Mouse (Mus musculus) hindbrain, embryonic 12.5 days (tissue): ENCODE results near the gene Cd48. TPM values are rescaled to one million over a fixed set of nuclear protein-coding genes. Genes with fewer than 3 reads are reported as not detected.
"Not testable (repeated sequence)": the region's sequence is repeated elsewhere in the genome, so short reads cannot be mapped to it uniquely, and the experiment has no call there.

Experiments
- ATAC-seq: fragments of 200-750 bp; cut with Nextera tagmentation; 2 replicates; pipeline ENCODE4 v1.8.0; 2017; ENCODE audit warnings: moderate TSS enrichment; ENCODE audit not compliant: low FRiP score
- H3K27ac ChIP-seq: fragments of 300-500 bp; sonication (generic); 2 replicates; pipeline ENCODE4 v1.5.1; 2016; ENCODE audit warnings: mild to moderate bottlenecking
- H3K27me3 ChIP-seq: fragments of 300-500 bp; sonication (generic); 2 replicates; pipeline ENCODE4 v1.6.1; 2016; ENCODE audit warnings: mild to moderate bottlenecking
- H3K36me3 ChIP-seq: fragments of 300-500 bp; sonication (generic); 2 replicates; pipeline ENCODE4 v1.6.1; 2016; ENCODE audit warnings: mild to moderate bottlenecking
- H3K4me1 ChIP-seq: fragments of 300-500 bp; sonication (generic); 2 replicates; pipeline ENCODE4 v1.6.1; 2016
- H3K4me2 ChIP-seq: fragments of 300-500 bp; sonication (generic); replicated peaks from 2 replicates; pipeline ENCODE4 v1.6.1; 2016; ENCODE audit warnings: mild to moderate bottlenecking
- H3K4me3 ChIP-seq: fragments of 300-500 bp; sonication (generic); 2 replicates; pipeline ENCODE4 v1.5.1; 2016; ENCODE audit warnings: mild to moderate bottlenecking
- H3K9ac ChIP-seq: fragments of 300-500 bp; sonication (generic); 2 replicates; pipeline ENCODE4 v1.6.1; 2016; ENCODE audit warnings: mild to moderate bottlenecking, moderate library complexity
- H3K9me3 ChIP-seq: fragments of 300-500 bp; sonication (generic); replicated peaks from 2 replicates; pipeline ENCODE4 v1.6.1; 2016; ENCODE audit warnings: mild to moderate bottlenecking
- WGBS: fragments of 180-500 bp; shearing (Covaris S2); methylation state at CpG from one replicate; pipeline ENCODE4 v1.1.7; 2016; 5-methylcytosine and 5-hydroxymethylcytosine counted together
- polyA plus RNA-seq: library from polyadenylated mRNA; unstranded; fragments of >200 nt; fragmentation: Nextera tagmentation; extraction: Ambion mirVana; gene quantifications from 2 replicates; pipeline ENCODE4 v1.2.1, GENCODE M21; 2016

Cd48 gene
- polyA plus RNA-seq, 1 experiment from 2014 or later, result 0.48 TPM

DNA sequence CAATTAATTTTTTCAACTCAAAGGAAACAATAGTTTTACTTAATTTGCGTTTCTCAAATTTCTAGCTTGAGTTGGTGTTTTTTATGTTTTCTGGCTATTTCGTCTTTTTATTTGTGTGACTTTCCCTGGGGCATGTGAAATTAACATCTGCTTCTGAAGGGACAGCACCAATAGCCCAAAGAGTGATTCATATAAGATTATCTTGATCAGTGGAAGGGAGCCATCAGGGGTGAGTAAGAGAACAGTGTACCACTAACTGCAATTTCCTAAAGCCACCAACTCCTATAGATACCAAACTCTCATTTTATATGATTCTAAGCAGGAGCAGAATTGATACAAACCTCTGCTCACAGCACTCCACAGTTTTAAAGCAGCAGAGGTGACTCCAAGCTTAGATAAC lies 18.1 kb upstream of the Cd48 start:
- H3K4me2 ChIP-seq, result no peak overlapping the region
- 89% methylated on average over 2 of the region's 2 CpGs for WGBS
- no peak overlapping the region for H3K27ac ChIP-seq
- H3K27me3 ChIP-seq, result no peaks in the 10 kb centered on the region
- no peaks in the 10 kb centered on the region for H3K9me3 ChIP-seq
- no peak for ATAC-seq
- no peaks in the 10 kb centered on the region for H3K4me1 ChIP-seq
- no peak overlapping the region for H3K4me3 ChIP-seq
- H3K9ac ChIP-seq, result no peak overlapping the region
- no peaks in the 10 kb centered on the region for H3K36me3 ChIP-seq

DNA sequence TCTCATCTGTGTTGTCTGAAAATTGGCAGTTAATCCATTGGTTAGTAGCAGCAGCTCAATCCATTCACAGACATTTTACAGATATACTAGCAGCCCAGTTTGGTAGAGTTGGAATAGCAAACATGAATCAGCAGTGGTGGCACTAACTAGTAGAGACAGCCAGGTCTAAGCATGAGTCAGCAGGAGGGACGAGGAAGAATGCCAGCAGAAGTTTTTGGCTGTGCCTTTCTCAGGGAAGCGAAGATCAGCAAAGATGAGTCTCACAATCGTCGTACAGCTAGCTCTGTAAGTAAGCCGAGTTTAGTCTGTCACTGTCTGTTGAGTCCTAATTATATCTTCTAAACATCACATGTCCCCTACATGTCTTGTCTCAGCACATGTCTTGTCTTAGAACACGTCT lies 15.5 kb upstream of the Cd48 start:
- Histone ChIP-seq H3K36me3 (no peaks in the 10 kb centered on the region), H3K4me1 (no peaks in the 10 kb centered on the region), H3K9me3 (no peaks in the 10 kb centered on the region), H3K4me3 (no peak overlapping the region), H3K27me3 (no peaks in the 10 kb centered on the region), H3K4me2 (no peak overlapping the region), H3K27ac (no peak overlapping the region), H3K9ac (no peak overlapping the region)
- ATAC-seq, result no peak
- WGBS, result 90% methylated on average over 6 of the region's 6 CpGs

DNA sequence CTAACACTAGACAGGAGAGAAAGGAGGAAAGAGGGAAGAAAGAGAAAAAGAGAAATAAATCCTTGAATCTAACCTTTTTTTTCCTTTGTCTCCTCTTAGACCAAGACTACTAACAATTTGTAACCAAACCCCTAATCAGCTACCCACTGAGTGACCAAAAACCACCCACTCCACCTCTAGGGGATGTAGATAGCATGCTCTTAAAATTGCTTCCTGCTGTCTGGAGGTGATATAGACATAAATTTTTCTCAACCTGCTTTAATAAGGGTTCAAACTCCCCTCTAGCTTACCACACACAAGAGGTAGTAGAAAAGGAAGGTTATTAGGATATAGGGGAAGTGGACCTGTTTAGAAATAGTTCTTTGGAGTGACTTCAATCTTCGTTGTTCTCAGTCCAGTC lies 14.6 kb upstream of the Cd48 start:
- ATAC-seq, result no peak
- H3K4me1 ChIP-seq, result no peaks in the 10 kb centered on the region
- H3K4me2 ChIP-seq, result no peak overlapping the region
- H3K4me3 ChIP-seq, result no peak overlapping the region
- no peaks in the 10 kb centered on the region for H3K9me3 ChIP-seq
- H3K9ac ChIP-seq, result no peak overlapping the region
- no peak overlapping the region for H3K27ac ChIP-seq
- no peaks in the 10 kb centered on the region for H3K36me3 ChIP-seq
- 86% methylated on average over 1 of the region's 1 CpGs for WGBS
- H3K27me3 ChIP-seq, result no peaks in the 10 kb centered on the region

DNA sequence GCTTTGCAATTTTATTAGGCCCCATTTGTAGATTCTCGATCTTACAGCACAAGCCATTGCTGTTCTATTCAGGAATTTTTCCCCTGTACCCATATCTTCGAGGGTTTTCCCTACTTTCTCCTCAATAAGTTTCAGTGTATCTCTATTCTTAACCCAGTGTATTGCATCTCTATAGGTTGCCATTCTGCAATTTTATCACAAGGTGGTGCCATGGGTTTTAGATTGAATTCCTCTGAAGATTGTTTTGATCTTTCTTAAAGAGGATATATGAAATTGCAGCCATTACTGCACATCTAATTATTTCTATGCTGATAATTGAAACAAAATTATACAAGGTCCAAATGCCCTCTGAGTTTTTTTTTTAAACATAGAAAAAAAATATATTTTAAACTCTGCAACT lies 9.4 kb upstream of the Cd48 start:
- ATAC-seq, H3K9ac ChIP-seq, H3K27me3 ChIP-seq, H3K36me3 ChIP-seq, H3K4me1 ChIP-seq, H3K9me3 ChIP-seq, H3K27ac ChIP-seq, H3K4me3 ChIP-seq, H3K4me2 ChIP-seq: not testable (repeated sequence)
- 85% methylated on average over 2 of the region's 2 CpGs for WGBS

DNA sequence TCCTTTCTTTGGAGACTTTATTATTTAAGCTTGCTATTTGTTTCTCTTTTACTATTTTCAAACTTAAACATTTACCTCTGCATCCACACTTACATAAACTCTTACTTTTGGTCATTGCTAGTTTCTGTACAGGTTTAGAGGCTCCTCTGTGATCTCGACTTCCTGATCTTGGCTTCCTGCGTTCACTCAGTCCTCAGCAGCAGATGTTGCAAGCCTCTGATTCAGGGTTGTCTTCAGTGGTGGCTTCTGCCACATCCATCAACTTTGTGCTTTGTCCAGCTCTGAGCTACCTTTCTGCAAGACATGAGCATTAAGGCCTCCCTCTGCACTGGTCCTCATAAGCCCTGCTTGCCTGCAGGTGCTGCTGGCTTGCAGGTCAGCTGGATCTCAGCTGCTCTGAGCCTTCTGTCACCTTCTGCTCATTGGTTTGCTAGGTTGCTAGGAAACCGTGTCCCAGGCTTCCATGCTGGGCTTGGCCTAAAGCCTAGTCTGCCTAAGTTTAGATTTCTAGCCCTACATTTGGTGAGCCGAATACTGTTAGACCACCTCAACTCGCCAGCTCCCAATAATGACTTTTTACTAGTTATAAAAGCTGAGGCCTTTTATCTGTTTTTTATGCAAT lies 8.8 kb upstream of the Cd48 start:
- WGBS, result 72% methylated on average over 5 of the region's 5 CpGs
- no peaks in the 10 kb centered on the region for H3K9me3 ChIP-seq
- no peaks in the 10 kb centered on the region for H3K36me3 ChIP-seq
- no peak for ATAC-seq
- no peak overlapping the region for H3K9ac ChIP-seq
- no peaks in the 10 kb centered on the region for H3K27me3 ChIP-seq
- no peak overlapping the region for H3K4me3 ChIP-seq
- H3K27ac ChIP-seq, result no peak overlapping the region
- no peak overlapping the region for H3K4me2 ChIP-seq
- H3K4me1 ChIP-seq, result no peaks in the 10 kb centered on the region

DNA sequence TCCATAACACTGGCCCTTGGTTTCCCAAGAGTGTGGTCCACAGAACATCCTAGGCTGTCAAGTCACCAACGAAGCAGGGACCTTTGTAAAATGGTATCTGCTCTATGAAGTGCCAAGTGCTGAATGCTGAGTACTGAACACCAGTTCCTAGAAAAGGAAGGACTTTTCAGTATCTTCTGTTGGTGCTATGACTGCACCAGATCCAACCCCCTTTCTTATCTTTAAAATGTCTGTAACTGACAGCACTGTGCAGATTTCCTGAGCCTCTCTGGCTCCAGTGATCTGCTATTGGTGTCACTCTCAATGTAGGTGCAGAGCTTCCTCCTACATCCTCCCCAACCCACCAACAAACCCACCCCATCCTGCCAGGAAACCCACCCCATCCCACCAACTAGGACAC lies 7.3 kb upstream of the Cd48 start:
- H3K27me3 ChIP-seq, result no peaks in the 10 kb centered on the region
- H3K4me2 ChIP-seq, result no peak overlapping the region
- 71% methylated on average over 1 of the region's 1 CpGs for WGBS
- no peak overlapping the region for H3K27ac ChIP-seq
- no peaks in the 10 kb centered on the region for H3K36me3 ChIP-seq
- H3K9me3 ChIP-seq, result no peaks in the 10 kb centered on the region
- ATAC-seq, result no peak
- no peak overlapping the region for H3K9ac ChIP-seq
- no peaks in the 10 kb centered on the region for H3K4me1 ChIP-seq
- no peak overlapping the region for H3K4me3 ChIP-seq

DNA sequence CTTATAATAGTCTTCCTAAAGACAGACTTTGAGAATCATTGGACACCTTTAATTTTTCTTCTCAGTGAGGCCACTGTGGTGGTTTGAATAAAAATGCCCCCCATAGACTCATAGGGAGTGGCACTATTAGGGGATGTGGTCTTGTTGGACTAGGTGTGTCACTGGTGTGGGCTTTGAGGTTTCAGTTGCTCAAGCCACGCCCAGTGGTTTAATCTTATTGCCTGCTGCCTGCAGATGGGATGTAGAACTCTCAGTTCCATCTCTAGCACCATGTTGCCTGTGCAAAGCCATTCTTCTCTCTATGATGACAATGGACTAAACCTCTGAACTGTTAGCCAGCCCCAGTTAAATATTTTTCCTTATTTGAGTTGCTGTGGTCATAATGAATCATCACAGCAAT lies 4.1 kb upstream of the Cd48 start:
- H3K9me3 ChIP-seq, result no peaks in the 10 kb centered on the region
- WGBS, result 76% methylated on average over 1 of the region's 1 CpGs
- H3K27me3 ChIP-seq, result no peaks in the 10 kb centered on the region
- no peak overlapping the region for H3K27ac ChIP-seq
- H3K4me1 ChIP-seq, result no peaks in the 10 kb centered on the region
- H3K4me3 ChIP-seq, result no peak overlapping the region
- ATAC-seq, result no peak
- no peaks in the 10 kb centered on the region for H3K36me3 ChIP-seq
- no peak overlapping the region for H3K4me2 ChIP-seq
- no peak overlapping the region for H3K9ac ChIP-seq

DNA sequence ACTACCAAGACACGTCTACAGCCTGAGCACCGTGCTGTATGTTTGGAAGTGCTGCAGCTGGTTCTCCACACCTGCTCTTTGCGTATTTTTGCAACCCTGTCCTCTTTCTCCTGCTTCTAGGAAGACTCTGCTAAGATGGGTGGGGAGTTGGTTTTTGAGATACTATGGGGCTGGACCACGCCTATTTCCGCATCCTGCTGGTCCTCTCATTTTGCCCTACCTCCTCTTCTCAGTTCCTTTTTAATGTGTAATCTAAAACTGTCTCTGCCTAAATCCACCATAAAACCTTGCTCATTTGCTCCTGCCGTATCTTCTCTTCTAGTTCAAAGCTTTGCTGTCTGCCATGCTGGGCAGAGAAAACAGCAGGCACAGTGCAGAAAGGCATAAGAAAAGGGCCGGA lies 800 bp upstream of the Cd48 start:
- Histone ChIP-seq H3K36me3 (no peaks in the 10 kb centered on the region), H3K4me3 (no peak overlapping the region), H3K9ac (no peak overlapping the region), H3K27me3 (no peaks in the 10 kb centered on the region), H3K9me3 (no peaks in the 10 kb centered on the region), H3K4me1 (no peaks in the 10 kb centered on the region), H3K27ac (no peak overlapping the region), H3K4me2 (no peak overlapping the region)
- 90% methylated on average over 7 of the region's 7 CpGs for WGBS
- ATAC-seq, result no peak

DNA sequence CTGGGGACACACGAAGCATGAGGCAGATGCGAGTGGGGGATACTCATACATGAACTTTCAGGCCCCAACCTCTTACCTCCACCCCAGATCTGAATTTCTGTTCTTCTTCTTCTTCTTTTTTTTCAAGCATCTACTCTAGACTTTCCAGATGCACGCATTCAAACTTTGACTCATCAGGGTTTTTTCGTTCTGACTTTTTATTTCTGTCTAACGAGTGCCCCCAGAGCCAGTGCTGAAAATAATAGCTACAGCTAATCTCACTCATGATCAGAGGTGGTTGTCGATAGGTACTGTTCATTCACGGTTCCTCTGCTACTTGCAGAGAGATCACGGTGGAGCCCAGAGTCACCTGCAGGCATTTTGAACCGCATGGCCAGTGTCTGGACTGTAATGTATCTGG lies 3.1 kb downstream of the Cd48 start:
- Histone ChIP-seq H3K9me3 (no peaks in the 10 kb centered on the region), H3K9ac (no peak overlapping the region), H3K4me2 (no peak overlapping the region), H3K27me3 (no peaks in the 10 kb centered on the region), H3K36me3 (no peaks in the 10 kb centered on the region), H3K27ac (no peak overlapping the region), H3K4me3 (no peak overlapping the region), H3K4me1 (no peaks in the 10 kb centered on the region)
- no peak for ATAC-seq
- 93% methylated on average over 9 of the region's 9 CpGs for WGBS

DNA sequence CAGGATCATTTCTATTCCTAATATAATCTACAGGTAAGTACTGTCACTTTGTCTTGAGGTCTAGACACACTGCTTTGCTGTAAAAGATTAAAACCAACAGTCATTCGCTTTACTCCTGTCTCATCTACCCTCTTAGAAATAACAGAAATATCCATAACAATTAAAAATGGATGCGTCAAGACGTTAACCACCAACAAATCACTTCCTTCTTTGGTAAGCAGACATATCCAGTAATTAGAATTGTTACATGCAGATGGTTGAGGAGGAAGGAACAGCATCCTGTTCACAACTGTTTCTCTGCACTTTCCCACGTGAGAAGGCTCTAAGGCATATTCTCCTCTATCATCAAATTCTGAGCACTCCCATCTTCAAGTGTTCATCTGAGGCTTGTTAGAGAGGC lies 5.5 kb downstream of the Cd48 start:
- 84% methylated on average over 4 of the region's 4 CpGs for WGBS
- no peak for ATAC-seq
- Histone ChIP-seq H3K9ac (no peak overlapping the region), H3K9me3 (no peaks in the 10 kb centered on the region), H3K27ac (no peak overlapping the region), H3K4me3 (no peak overlapping the region), H3K4me2 (no peak overlapping the region), H3K36me3 (no peaks in the 10 kb centered on the region), H3K27me3 (no peaks in the 10 kb centered on the region), H3K4me1 (no peaks in the 10 kb centered on the region)

DNA sequence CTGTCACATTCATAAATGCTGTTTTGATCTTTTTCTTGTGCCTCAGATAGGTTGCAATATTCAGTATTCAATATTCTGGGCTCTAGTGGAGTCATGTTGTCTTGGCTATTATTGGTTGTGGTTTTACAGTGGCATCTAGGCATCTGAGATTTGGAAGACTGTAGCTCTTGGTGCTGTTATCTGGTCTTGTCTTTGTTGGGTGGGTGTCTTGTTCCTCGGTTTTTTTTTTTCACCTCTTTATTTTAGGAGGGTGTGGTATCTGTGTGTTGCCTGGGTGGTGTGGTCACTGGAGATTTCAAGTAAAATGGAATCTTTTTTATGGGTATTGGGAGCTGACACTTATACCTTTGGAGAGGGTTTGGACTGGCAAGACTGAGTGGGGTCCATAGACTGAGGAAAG lies 12.1 kb downstream of the Cd48 start:
- H3K9ac ChIP-seq, result no peak overlapping the region
- whole genome bisulfite sequencing, result 93% methylated on average over 1 of the region's 1 CpGs

DNA sequence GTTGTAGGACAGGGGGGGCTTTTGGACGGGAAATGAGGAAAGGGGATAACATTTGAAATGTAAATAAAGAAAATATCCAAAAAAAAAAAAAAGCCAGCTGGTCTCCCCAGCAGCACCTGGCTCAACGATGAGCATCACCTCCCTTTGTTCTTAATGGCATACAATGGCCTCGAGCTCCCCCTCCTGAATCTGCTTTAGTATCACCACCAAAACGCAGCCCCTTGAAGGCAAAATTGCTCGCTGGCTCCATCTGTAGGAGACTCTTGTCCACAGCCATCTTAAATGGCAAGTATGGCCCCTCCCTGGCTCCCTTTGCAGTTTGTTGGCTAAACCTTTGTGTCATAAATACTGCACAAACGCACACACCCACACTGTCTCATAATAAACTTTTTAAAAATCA lies 17.2 kb downstream of the Cd48 start:
- Histone ChIP-seq H3K4me3 (no peak overlapping the region), H3K36me3 (no peaks in the 10 kb centered on the region), H3K9ac (no peak overlapping the region), H3K27me3 (no peaks in the 10 kb centered on the region), H3K27ac (no peak overlapping the region), H3K9me3 (no peaks in the 10 kb centered on the region), H3K4me1 (no peaks in the 10 kb centered on the region), H3K4me2 (no peak overlapping the region)
- 16% methylated on average over 6 of the region's 6 CpGs for WGBS
- no peak for ATAC-seq

More for the DNA sequence above, 12.1 kb downstream of the Cd48 start:
- Histone ChIP-seq H3K27ac (no peak overlapping the region), H3K4me2 (no peak overlapping the region), H3K36me3 (no peaks in the 10 kb centered on the region), H3K27me3 (no peaks in the 10 kb centered on the region), H3K4me3 (no peak overlapping the region), H3K9me3 (no peaks in the 10 kb centered on the region), H3K4me1 (no peaks in the 10 kb centered on the region)
- ATAC-seq, result no peak

DNA sequence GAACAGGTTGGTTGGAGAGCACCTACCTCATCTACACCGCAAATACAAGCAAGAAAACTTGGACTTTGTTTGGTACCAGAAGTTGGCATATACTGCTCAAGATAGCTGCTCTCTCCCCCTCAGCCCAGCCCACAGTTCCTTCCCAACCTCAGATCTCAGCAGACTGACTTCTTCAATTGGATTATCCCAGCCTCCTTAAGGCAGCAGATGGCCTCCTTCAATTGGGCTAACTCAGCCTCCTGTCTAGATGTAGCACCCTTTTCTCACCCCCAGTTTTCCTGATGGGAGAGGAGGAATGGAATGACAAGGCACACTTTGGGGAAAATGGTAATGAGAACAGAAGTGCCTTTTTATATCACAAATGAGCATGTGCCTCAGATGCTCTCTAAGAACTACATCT lies 31.9 kb downstream of the Cd48 start:
- H3K4me1 ChIP-seq, H3K9ac ChIP-seq, H3K9me3 ChIP-seq, H3K27ac ChIP-seq, H3K4me3 ChIP-seq, H3K27me3 ChIP-seq, ATAC-seq, H3K36me3 ChIP-seq, H3K4me2 ChIP-seq: not testable (repeated sequence)
- 90% methylated on average over 1 of the region's 1 CpGs for WGBS
